Mouse (Mus musculus) R1 (cell line): Measurements from ENCODE around the gene B3gnt6.
A peak's percentile ranks its signal among the peaks of the same experiment; 100 is the strongest.

Experiments used
- DNase-seq: peaks from one replicate; pipeline ENCODE4 v3.0.0-alpha.2; 2018; ENCODE audit warnings: low read depth, low spot score

Gene B3gnt6

DNA sequence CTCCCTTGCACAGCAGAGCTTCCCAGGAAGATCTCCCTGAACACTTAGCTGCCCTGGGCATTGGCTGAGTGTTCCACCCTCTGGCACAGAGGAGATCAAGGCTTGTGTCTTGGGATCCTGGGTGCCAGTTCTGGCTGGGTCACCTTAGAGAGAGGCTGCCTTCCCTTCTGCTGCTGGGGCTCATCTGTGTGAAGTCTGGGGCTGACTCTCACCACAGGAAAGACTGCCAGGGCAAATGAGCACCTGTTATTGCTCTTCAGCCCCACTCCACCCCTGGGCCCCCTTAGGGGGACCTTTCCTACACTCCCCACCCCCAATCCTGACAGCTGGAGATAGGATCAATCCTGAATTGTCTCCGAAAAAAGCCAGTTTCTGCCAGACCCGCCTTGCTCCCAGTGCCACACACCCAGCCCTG lies 22.2 kb downstream of the B3gnt6 start:
- no peak for DNase-seq

DNA sequence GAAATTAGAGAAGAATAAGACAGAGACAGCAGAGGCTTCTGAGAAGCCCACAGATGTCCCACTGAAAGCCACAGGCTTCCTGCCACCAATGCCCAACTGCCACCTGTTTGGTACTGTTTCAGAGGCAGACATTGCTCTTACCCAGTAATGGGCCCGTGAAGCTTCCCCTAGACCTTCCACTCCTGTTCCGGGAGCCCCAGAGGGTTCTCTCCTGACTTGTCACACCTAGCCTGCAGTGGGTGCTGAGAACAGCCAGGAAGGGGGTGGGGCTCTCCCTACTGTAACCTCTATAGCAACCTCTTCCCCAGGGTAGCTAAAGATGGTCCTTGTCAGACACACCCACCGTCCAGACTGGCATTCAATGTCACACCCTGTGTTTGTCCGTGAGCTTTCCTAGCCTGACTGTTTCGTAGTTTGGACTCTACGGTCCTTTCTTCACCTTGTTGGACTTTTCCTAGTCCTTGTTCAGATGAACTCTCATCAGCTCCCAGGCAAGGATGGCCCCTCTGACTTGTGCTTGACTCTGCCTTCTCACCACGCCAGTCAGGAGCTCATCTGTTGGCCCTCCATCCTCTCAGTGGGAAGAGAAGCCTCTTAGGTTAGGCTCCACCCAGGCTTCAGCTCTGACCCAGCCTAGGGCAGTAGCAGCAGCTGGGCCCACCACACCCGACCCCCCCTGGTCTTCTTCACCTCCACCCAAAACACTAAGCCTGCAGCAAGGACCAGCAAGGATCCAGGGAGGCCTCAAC lies 22.8 kb downstream of the B3gnt6 start:
- no peak for DNase-seq

DNA sequence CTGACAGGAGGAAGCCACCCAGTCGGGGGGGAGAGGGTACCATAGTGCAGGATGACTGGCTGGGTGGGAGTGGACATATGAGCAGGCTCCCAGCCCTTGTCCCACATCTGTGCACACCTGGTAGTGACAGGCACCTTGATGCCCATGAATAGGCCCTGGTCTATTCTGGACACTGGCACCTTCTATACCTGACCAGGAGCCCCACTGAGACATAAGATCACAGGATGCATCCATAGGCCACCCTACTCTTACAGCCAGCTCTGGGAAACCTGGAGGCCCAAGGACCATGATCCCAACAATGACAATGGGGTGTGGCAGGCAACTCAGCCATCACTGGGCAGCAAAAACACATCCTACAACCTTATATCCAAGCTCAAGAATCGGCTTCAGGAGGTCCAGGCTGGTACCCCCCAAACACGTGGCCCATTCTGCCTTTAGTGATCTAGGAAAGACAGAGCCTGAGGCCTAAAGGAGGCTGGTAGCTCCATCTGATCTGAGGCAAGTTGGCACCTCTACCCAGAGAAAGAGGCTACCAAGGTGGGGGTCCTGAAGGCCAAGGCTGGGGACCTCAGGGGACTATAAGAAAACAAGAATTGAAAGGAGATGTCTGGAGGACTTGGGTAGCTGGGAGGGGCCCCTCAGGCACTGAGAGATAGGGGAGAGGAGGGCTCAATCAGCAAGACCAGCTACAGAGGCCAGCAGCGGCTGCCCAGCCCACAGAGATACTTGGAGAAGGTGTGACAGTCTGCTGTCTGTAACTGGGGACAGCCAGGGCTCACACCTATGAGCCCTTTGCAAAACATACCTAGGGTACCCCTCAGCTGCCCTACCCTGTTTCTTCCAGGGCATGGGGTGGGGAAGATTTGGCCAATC lies 24.2 kb downstream of the B3gnt6 start:
- DNase-seq, result no peak

DNA sequence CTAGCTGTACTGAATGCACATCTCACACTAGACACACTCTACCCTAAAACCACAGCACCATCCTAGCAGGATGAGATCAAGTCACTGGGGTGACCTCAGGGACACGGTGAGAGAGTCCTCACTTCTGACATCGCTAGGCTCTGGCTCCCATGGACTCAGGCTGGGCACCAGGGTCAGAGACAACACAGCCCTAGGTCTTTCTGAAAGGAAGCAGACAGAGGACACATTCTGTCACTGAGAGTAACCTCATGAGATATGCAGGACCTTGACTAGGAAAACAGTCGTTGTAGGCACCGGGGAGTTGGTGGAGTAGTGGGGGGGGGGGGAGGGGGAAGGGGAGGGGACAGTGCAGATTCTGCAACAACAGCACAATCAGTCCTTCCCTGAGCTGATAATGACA lies 25.9 kb downstream of the B3gnt6 start:
- no peak for DNase-seq

DNA sequence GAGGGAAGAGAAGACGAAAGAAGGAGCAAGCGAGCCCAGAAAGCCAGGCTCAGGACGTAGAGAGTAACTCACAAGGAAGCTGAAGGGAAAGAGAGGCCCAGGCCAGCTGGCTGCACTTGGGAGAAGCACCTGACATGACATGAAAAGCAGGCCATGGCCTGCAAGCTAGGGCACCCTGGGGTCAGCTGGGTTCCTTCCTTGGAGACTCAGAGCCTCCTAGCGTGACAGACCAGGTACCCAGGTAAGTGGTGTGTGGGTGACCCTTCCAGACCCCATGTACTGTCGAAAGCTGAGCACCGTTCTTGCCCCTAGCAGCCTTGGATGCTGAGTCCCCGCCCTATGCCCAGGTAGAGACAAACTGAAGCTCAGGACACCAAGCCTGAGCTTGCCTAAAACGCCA lies 26.6 kb downstream of the B3gnt6 start:
- no peak for DNase-seq

DNA sequence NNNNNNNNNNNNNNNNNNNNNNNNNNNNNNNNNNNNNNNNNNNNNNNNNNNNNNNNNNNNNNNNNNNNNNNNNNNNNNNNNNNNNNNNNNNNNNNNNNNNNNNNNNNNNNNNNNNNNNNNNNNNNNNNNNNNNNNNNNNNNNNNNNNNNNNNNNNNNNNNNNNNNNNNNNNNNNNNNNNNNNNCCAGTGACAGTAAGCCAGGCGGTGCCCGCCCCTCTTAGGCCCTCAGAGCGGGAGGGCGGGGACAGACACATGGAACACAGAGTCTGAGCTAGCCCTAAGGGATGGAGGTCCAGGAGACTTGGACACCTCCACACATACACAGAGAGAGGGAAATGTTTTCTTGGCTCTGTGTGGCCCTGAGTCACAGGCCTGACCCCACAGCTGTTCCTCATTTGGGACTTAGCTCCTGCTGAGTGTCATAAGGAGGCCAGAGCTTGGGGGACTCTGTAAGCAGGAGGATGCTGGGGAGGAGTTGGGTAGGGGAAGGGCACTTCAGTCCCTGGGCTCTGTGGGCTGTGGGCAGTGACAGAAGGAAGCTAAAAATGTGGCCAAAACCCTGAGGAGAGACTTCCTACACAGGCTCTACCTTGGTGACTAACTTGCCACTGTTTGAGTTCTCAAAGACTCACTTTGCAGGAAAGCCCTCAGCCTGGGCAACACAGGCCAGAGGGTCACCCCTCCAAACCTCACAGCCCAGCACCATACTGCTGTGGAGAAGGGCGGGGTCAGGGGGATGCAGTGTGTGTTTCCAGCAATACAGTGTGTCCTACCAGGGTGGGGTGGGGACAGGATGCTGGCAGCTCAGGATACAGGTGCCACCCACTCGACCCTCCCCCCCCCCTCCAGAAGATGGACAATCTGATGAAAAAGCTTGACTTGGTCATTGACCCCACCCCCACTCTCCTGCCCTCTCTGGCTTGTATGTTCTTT lies 27.9 kb downstream of the B3gnt6 start:
- DNase-seq, result no peak

DNA sequence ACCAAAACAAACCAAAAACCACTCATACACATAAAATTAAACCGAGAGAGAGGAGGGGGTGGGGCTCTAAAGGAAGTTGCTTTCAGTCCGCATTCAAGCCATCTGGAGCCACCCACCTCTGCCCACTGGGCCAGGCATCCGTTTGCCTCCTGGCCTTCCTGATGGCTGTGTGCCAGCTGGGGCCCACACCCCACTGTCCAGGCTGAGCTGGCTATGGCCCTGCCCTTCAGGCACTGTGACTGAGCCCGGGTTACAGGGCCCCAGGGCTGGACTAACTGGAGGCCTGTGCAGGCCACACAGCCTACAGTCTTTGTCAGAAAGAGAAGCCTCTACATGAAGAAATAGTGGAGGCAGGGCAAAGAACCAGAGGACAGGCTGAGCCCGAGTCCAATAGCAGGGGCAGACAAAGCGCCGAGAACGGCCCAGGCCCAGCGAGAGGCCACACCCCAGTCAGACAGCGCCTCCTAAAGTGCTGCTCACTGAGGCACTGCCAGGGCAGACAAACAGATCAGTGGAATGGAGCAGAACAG lies 34.2 kb downstream of the B3gnt6 start:
- no peak for DNase-seq

DNA sequence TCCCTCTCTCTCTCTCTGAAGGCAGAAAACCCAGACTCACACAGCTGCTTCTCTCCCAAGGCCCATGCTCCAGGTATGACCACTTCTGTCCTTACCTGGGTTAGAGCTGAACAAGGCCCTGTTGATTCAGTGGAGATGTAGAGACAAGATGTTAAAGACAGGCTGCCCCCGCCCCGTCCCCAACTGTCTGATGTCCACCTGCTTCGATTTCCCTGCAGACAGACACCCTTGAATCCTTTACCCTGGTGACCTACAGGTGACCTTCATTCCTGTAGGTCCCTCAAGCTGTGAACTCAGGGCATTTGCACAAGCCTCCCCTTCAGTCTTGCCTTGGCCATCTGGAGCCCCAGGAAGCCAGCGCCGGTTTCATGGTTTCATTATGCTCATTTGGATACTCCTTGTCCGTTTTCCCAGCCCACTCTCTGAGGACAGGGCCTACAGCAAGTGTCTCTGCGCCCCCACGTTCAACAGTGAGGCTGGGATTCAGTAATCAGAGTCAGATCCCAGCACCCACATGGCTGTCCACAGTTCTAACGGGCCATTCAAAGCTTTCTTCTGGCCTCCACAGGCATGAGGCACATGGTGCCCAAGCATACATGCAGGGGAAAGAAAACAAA lies 34.8 kb downstream of the B3gnt6 start:
- DNase-seq, result no peak

DNA sequence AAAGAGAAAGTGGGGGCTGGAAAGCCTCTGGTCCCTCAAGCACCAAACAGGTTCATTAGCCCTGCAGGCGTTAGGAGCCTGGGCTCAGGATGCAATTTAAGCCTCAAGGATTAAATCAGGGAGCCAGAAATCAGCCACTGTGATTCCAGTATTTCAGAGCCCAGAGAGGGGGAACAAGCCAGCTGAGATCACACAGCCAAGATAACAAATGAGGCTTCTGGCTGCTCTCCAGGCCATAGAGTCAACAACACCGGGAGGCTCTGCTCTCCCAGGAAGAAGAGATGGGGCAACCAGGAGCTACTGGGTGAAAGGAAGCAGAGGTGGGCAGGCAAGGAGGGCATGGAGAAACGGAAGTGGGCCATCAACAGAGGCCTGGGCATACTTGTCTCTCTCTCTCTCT lies 35.6 kb downstream of the B3gnt6 start:
- no peak for DNase-seq

DNA sequence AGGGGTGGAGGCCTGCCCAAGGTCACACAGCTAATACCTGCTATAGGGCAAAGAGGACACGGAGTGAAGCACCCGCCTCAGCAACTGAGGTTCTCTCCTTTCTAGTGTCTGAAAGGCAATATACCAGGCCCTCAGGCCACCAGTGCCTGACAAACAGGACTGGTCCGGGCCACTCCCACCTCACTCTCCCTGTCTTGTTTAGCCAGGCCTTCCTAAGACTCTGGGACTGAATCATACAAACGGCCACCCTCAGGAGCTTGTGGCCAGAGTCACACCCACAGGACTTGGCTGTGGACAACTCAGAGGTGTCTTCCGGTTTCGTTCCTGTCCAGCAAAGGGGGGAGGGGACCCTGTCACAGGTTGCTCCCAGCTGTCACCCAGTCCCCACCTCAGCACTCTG lies 37.0 kb downstream of the B3gnt6 start:
- no peak for DNase-seq

DNA sequence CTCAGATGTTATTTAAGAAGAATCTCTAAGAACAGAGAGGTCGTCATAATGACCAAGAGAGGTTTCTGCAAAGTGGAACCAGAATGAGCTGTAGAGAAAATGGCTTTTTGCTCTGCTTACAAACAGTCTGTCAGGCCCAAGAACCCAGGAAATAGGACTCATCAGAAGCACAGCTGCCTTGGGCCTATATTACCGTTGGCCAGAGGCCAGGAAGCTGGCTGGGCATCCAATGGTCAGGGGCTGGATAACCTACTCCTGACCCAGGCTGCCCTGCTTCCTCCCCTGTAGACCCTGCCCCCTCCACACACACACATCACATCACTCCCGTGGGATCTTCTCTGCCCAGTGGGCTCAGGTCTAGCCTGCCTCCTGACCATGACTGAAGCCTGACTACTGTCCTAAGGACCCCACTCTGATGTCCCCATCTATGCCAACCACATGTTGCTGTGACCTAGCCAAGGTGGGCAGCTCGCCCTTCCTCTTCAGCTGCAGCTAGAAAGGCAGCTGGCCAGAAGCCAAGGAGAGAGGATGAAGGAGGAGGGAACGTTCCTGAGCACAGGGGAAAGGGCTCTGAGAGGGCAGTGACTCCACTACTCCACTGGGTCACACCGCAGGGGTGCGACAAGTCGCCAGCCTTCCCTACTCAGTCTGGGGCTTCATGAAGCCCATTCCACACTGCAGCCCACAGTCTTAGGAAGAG lies 39.1 kb downstream of the B3gnt6 start:
- DNase-seq, result no peak

DNA sequence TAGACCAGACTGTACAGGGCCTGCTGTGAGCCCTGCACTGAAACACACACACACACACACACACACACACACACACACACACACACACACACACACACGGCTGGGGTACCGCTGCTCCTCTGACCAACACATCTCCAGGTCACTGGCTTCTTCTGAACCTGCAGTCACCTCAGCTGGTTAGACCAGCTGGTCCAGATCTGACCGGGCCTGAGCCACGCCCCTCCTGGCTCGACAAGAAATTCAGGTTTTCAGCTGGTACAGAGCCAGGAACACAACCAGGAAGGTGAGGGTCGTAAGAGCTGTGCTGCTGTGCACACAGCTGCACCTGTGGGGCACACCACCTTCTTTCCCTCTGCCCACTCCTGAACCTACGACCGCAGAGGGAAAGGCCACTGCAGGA lies 40.8 kb downstream of the B3gnt6 start:
- DNase-seq, result peak; percentile 50

DNA sequence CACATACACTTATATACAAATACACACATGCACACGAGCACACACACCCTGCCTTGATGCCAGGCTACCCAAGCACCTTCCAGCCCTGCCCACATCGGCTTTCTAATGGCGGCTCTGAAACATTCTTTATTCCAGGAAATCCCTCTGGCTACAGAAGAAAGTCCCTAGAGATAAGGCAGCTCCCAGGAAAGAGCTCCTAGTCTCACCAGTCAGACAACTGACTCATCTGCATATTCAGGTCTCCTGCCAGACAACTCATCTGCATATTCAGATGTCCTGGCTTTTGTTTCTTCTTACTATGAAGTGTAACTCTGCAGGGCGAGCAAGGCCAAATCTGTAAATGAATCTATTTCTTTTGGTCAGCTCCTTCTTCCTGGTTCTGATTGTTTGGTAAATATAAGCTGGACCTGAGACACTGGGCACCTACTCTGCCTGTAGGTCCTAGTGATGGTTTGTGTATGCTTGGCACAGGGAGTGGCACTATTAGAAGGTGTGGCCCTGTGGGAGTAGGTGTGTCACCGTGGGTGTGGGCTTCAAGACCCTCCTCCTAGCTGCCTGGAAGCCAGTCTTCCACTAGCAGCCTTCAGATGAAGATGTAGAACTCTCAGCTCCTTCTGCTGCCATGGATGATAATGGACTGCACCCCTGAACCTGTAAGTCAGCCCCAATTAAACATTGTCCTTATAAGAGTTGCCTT lies 41.5 kb downstream of the B3gnt6 start:
- DNase-seq, result peak; percentile 81

DNA sequence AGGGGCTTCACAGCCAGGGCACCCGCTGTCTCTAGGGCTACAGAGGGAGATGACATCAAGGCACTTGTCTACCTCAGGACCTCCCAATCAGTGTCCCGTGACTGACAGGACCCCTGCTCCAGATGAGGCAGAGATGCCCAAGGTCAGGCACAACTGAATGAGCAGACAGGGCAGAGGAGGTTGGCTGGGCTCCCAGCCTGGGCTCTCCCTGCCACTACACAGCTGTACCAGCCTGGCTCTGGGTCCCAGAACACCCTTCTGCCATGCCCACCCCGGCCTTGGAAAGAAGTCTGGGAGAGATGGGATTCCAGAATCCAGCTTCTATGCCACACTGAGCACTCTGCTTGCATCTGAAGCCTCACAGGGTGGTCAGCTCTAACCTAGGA lies 43.0 kb downstream of the B3gnt6 start:
- DNase-seq, result no peak

DNA sequence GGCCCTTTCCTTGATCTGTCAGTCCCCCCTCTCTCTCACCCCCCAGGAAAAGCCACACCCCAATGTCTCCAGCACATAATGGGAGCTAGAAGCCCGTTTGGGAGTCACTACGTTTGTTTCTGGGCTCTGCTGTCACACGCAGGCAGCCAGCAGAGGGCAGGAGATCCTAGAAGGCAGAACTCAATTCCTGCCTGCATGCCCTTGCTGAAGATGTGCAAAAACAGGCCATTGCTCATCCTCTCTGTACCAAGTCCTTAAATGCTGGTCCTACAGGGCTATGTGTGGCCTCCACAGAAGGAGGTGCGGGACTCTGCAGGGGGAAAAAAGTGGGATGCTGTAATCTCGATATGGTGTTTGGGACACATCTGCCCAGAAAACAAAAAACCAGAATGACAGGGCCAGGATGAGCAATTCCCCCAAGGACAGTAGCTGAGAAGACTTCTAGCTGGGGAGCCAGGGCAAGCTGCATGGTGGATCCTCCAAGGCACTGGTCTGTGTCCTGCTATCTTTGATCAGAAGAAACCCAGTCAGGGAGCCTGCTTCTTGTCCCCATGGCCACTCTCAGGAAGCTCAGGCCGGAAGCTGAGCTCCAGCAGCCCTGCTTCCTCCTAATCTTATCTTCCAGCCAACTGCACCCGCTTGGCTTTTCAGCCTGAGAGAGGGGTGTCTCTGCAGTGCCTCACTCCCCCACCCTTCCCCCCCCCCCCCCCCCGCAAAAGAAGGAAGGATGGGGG lies 43.6 kb downstream of the B3gnt6 start:
- peak; percentile 55 for DNase-seq

DNA sequence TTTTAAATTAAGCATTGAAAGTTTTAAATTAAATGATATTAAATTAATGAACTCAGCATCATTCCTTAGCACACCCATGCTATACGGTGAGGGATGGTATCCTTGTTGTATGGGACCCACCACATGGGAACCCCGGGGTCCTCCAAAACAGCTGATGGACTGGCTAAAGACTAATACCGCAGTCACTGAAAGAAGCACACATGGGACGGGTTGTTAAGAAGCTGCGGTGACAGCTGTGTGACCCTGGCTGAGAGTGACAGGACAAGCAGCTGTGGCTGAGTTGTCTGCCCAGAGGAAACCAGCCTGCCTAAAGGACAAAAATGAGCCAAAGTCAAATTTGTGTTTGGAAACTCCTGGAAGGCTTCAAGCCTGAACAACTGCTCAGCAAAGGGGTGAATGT lies 45.4 kb downstream of the B3gnt6 start:
- DNase-seq, result no peak

DNA sequence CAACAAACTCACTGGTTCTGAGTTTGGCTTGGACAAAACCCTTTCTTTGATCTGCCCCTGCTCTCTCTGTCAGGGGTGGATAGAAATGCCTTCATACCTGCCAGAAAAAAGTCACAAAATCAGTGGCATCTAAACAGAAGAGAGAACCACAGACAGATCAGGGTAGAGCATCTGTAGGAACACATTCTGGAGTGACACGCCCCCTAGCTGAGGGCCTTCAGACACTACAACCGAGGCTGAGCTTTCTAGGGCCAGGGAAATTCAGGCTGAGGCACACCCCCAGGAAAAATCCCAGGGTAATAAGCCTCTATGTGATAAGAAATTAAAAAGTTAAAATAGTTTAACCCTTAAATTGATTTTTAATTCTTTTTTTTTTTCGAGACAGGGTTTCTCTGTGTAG lies 45.9 kb downstream of the B3gnt6 start:
- DNase-seq, result peak; percentile 50

DNA sequence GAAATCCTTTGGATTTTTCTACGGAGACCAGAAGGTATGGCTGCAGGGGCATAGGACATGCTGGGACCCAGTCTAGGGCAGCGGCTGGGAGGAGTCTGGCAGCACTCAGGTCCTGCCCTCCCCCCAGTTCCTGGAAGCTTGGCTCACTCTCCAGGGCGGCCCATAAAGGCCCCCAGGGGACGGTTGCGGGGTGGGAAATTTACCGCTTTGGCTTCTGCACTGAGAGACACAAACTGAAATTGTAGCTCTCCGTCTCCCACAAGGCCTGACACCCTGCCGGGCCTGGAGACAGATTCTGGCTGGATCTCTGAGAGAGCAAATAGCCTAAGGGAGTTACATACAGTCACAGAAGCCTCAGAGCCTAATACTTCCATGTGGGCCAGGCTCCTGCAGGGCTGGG lies 46.9 kb downstream of the B3gnt6 start:
- DNase-seq, result no peak

DNA sequence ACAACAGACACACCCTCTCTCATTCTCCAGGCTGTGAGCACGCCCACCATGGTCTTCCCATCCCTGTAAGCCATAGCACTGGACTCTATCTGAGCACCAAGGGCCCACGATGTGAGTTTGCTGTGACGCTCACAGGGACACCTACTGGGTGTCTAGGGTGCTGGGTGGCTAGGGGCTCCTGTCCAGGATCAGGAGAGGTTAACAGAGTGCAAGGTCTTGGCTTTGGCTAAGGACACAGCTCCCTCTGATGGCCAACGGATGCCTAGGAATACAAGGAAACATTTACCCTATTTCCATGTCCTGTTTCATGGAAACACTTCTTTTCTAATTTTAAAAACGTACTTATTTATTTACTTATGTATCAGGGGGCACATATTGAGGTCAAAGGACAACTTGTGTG lies 48.8 kb downstream of the B3gnt6 start:
- DNase-seq, result no peak
